Mouse (Mus musculus) liver, embryonic 11.5 days (tissue): ENCODE data around the gene Hfe2. TPM values are rescaled to one million over a fixed set of nuclear protein-coding genes. Genes with fewer than 3 reads are reported as not detected.
"Not testable (repeated sequence)": the region's sequence is repeated elsewhere in the genome, so short reads cannot be mapped to it uniquely, and the experiment has no call there.

Experiments
- ATAC-seq: fragments of 200-750 bp; cut with Nextera tagmentation; replicated peaks from 2 replicates; pipeline ENCODE4 v1.8.0; 2017; ENCODE audit warnings: moderate number of reproducible peaks, mild to moderate bottlenecking, moderate TSS enrichment, moderate library complexity; ENCODE audit not compliant: low FRiP score
- DNase-seq: peaks from one replicate; pipeline ENCODE4 v3.0.0-alpha.2; 2017; ENCODE audit warnings: low spot score
- H3K27ac ChIP-seq: fragments of 300-500 bp; sonication (generic); 2 replicates; pipeline ENCODE4 v1.5.1; 2014; ENCODE audit warnings: mild to moderate bottlenecking, low read depth, low read length, control low read depth
- H3K27me3 ChIP-seq: fragments of 300-500 bp; sonication (generic); replicated peaks from 2 replicates; pipeline ENCODE4 v1.6.1; 2014; ENCODE audit warnings: low read length, mixed read lengths; ENCODE audit not compliant: control insufficient read depth, insufficient read depth
- H3K36me3 ChIP-seq: fragments of 300-500 bp; sonication (generic); 2 replicates; pipeline ENCODE4 v1.6.1; 2014; ENCODE audit warnings: mild to moderate bottlenecking, low read length, moderate library complexity, mixed read lengths; ENCODE audit not compliant: control insufficient read depth, insufficient read depth
- H3K4me1 ChIP-seq: fragments of 300-500 bp; sonication (generic); replicated peaks from 2 replicates; pipeline ENCODE4 v1.6.1; 2014; ENCODE audit warnings: low read length, mixed read lengths; ENCODE audit not compliant: control insufficient read depth, insufficient read depth
- H3K4me2 ChIP-seq: fragments of 300-500 bp; sonication (generic); 2 replicates; pipeline ENCODE4 v1.6.1; 2014; ENCODE audit warnings: mild to moderate bottlenecking, control low read depth, moderate library complexity
- H3K4me3 ChIP-seq: fragments of 300-500 bp; sonication (generic); 2 replicates; pipeline ENCODE4 v1.5.1; 2014; ENCODE audit warnings: low read depth, low read length, control low read depth
- H3K9ac ChIP-seq: fragments of 300-500 bp; sonication (generic); 2 replicates; pipeline ENCODE4 v1.6.1; 2014; ENCODE audit warnings: low read depth, low read length, control low read depth
- H3K9me3 ChIP-seq: fragments of 300-500 bp; sonication (generic); 2 replicates; pipeline ENCODE4 v1.6.1; 2016; ENCODE audit warnings: low read length, inconsistent platforms, mixed read lengths; ENCODE audit not compliant: control insufficient read depth
- WGBS: fragments of 180-500 bp; shearing (Covaris S2); extraction: QIAGEN DNeasy Blood & Tissue Kit; methylation state at CpG from one replicate; pipeline ENCODE4 v1.1.7; 2014; 5-methylcytosine and 5-hydroxymethylcytosine counted together
- polyA plus RNA-seq: library from polyadenylated mRNA; unstranded; fragments of >200 nt; fragmentation: Nextera tagmentation; extraction: Ambion mirVana; gene quantifications from 2 replicates; pipeline ENCODE4 v1.2.1, GENCODE M21; 2014

Gene Hfe2
- polyA plus RNA-seq, 1 experiment from 2014 or later: 0.32 TPM

GRCm38 (mm10) chr3:96494456-96494855 lies 30.5 kb upstream of the Hfe2 start:
- not testable (repeated sequence) for H3K27me3 ChIP-seq, H3K4me2 ChIP-seq, H3K4me3 ChIP-seq, DNase-seq, H3K36me3 ChIP-seq, H3K4me1 ChIP-seq, H3K9ac ChIP-seq, H3K27ac ChIP-seq, ATAC-seq, H3K9me3 ChIP-seq
- 98% methylated on average over 6 of the region's 11 CpGs for WGBS

- no peak overlapping the region for H3K9ac ChIP-seq
- ATAC-seq: no peak
- WGBS: 94% methylated on average over 3 of the region's 3 CpGs
Observed at GRCm38 (mm10) chr3:96494912-96495311, 30.1 kb upstream of the Hfe2 start.

GRCm38 (mm10) chr3:96495490-96496210 lies 29.3 kb upstream of the Hfe2 start:
- Histone ChIP-seq H3K27ac (no peak overlapping the region), H3K36me3 (no peaks in the 10 kb centered on the region), H3K4me2 (no peak overlapping the region), H3K4me3 (no peak overlapping the region), H3K9ac (no peak overlapping the region), H3K4me1 (peaks cover 3% of the 10 kb centered on the region; the same call in 1 of the 2 replicates), H3K27me3 (no peaks in the 10 kb centered on the region), H3K9me3 (no peaks in the 10 kb centered on the region)
- DNase-seq (no peak), ATAC-seq (no peak)
- 95% methylated on average over 1 of the region's 1 CpGs for WGBS

More at GRCm38 (mm10) chr3:96494912-96495311, 30.1 kb upstream of the Hfe2 start:
- no peak for DNase-seq
- Histone ChIP-seq H3K27ac (no peak overlapping the region), H3K36me3 (no peaks in the 10 kb centered on the region), H3K4me3 (no peak overlapping the region), H3K9me3 (no peaks in the 10 kb centered on the region), H3K27me3 (no peaks in the 10 kb centered on the region), H3K4me1 (peaks cover 3% of the 10 kb centered on the region; the same call in 1 of the 2 replicates), H3K4me2 (no peak overlapping the region)

GRCm38 (mm10) chr3:96496216-96496615 lies 28.8 kb upstream of the Hfe2 start:
- Histone ChIP-seq H3K4me2 (peak overlapping the region; percentile 68), H3K9me3 (no peaks in the 10 kb centered on the region), H3K27ac (no peak overlapping the region), H3K4me3 (no peak overlapping the region), H3K36me3 (no peaks in the 10 kb centered on the region), H3K27me3 (no peaks in the 10 kb centered on the region), H3K9ac (no peak overlapping the region), H3K4me1 (peaks cover 3% of the 10 kb centered on the region; the same call in 1 of the 2 replicates)
- 68% methylated on average over 7 of the region's 7 CpGs for WGBS
- DNase-seq: no peak
- ATAC-seq: no peak

- H3K9me3 ChIP-seq, H3K27ac ChIP-seq, ATAC-seq, H3K4me1 ChIP-seq, DNase-seq, H3K36me3 ChIP-seq, H3K27me3 ChIP-seq: not testable (repeated sequence)
- peak overlapping the region; percentile 68 for H3K4me2 ChIP-seq
- peak overlapping the region; percentile 42 for H3K9ac ChIP-seq
- peak overlapping the region; percentile 58 for H3K4me3 ChIP-seq
- WGBS: 17% methylated on average over 14 of the region's 14 CpGs
Observed at GRCm38 (mm10) chr3:96496620-96497275, 28.2 kb upstream of the Hfe2 start.

- H3K27me3 ChIP-seq: no peaks in the 10 kb centered on the region
- H3K36me3 ChIP-seq: no peaks in the 10 kb centered on the region
- H3K4me2 ChIP-seq: peak overlapping the region; percentile 68
- H3K27ac ChIP-seq: no peak overlapping the region
- H3K4me3 ChIP-seq: peak overlapping the region; percentile 58
- peak; percentile 83 for DNase-seq
- under 1% methylated on average over 19 of the region's 19 CpGs for WGBS
- ATAC-seq: peak; percentile 62
- H3K4me1 ChIP-seq: peaks cover 3% of the 10 kb centered on the region; the same call in 1 of the 2 replicates
- H3K9ac ChIP-seq: peak overlapping the region; percentile 42
- no peaks in the 10 kb centered on the region for H3K9me3 ChIP-seq
Observed at GRCm38 (mm10) chr3:96497451-96498028, 27.4 kb upstream of the Hfe2 start.

- DNase-seq: no peak
Observed at GRCm38 (mm10) chr3:96498476-96499245, 26.3 kb upstream of the Hfe2 start.

More at GRCm38 (mm10) chr3:96498476-96499245, 26.3 kb upstream of the Hfe2 start:
- Histone ChIP-seq H3K4me2 (peak overlapping the region; percentile 50), H3K9ac (0 out of 2 replicates have a peak overlapping the region, but pooled peaks have one; percentile 22), H3K4me1 (peaks cover 3% of the 10 kb centered on the region; the same call in 1 of the 2 replicates), H3K27me3 (no peaks in the 10 kb centered on the region), H3K4me3 (peak overlapping the region; percentile 73), H3K27ac (no peak overlapping the region), H3K9me3 (no peaks in the 10 kb centered on the region), H3K36me3 (no peaks in the 10 kb centered on the region)
- 80% methylated on average over 4 of the region's 4 CpGs for WGBS
- no peak for ATAC-seq
